Mouse (Mus musculus): ENCODE measurements around the gene Mllt6. TPM values are rescaled to one million over a fixed set of nuclear protein-coding genes. Genes with fewer than 3 reads are reported as not detected.
A peak's percentile ranks its signal among the peaks of the same experiment; 100 is the strongest.
"Not testable (repeated sequence)": the region's sequence is repeated elsewhere in the genome, so short reads cannot be mapped to it uniquely, and the experiment has no call there.

Gene Mllt6
- total RNA-seq, 2 experiments from 2014 or later, result 59.5 to 60.0 TPM

GRCm38 (mm10) chr11:97716021-97716420 lies 52.8 kb downstream of the Mllt6 start:
- no peak for DNase-seq

- no peak for DNase-seq
Observed at GRCm38 (mm10) chr11:97717369-97718280, 54.4 kb downstream of the Mllt6 start.

- DNase-seq, result peak in 1 of 2 experiments; percentile 54
Observed at GRCm38 (mm10) chr11:97718281-97718860, 55.2 kb downstream of the Mllt6 start.

DNA sequence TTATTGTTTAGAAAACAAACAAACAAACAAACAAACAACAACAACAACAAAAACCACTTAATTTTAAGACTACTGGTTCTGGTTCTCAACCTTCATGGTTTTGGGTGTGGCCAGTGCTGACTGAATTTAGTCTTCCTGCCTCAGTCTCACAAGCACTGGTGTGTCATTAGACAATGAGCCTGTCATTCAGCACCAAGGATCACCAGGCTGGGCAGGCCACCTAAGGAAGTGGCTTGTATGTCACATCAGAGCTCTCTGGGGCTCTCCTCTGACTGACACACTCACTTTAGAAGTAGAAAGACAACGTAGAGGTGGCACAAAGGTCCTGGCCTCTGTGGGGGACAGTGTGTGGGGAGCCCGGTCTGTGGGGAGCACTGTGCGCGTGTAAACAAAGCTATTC lies 55.8 kb downstream of the Mllt6 start:
- DNase-seq, result no peak

GRCm38 (mm10) chr11:97721338-97721737 lies 58.1 kb downstream of the Mllt6 start:
- no peak for DNase-seq

DNA sequence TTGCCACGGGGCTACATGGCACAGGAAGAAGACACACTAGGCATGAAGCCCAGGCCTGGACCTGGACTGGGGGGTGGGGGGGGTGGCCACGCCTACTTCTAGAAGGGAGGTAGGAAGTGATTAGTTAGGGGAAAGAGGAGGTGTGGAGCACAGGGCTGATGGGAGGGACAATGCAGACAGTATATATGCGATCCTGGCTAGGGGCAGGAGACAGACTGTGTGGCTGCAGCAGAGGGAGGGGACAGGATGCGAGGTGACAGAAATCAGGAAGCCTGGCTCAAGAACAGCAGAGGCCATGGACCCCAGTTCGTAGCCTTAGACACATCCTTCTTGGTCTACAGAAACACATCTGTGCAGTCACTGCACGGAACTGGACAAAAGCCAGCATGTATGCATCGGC lies 60.5 kb downstream of the Mllt6 start:
- DNase-seq, result no peak

- peak in 1 of 2 experiments; percentile 32 for DNase-seq
Observed at GRCm38 (mm10) chr11:97728311-97728710, 65.1 kb downstream of the Mllt6 start.

- no peak for DNase-seq
Observed at GRCm38 (mm10) chr11:97728730-97729129, 65.5 kb downstream of the Mllt6 start.

- no peak for DNase-seq
Observed at GRCm38 (mm10) chr11:97733689-97734088, 70.5 kb downstream of the Mllt6 start.

DNA sequence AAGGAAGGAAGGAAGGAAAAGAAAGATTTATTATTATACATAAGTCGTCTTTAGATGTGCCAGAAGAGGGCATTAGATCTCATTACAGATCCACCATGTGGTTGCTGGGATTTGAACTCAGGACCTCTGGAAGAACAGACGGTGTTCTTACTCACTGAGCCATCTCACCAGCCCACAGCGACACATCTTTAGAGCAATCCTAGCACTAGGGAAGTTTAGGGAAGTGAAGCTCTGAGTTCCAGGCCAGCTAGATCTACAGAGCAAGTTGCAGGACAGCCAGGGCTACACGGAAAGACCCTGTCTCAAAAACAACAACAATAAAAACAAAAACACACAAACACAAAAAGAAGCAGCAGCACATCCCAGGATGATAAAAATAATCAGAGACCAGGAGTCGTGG lies 71.6 kb downstream of the Mllt6 start:
- DNase-seq, result not testable (repeated sequence)

Small RNA genes lying within 50 kb of the gene (microRNA-seq; reads per million reads assigned to microRNA genes)
- gene Gm24158 (0 to 0.54 reads per million in 2 experiments), gene Mir6927 (0.54 to 0.76 reads per million in 2 experiments)

Other genes with a start within 250 kb of the Mllt6 start
- 10 to 100 TPM; 12.5 to 13.5 TPM for gene Arhgap23, start 247.9 kb upstream of the Mllt6 start, total RNA-seq (2021)
- gene 4933428G20Rik, start 163.1 kb upstream of the Mllt6 start, total RNA-seq (2021), result not detected
- under 1 TPM; 0.18 to 0.25 TPM for gene Srcin1, start 87.2 kb upstream of the Mllt6 start, total RNA-seq (2021)
- gene Epop, start 33.7 kb upstream of the Mllt6 start, total RNA-seq (2021), result 1 to 10 TPM in 1 of 2 experiments, under 1 TPM in 1; 0.84 to 1.1 TPM
- gene Cisd3, start 22.4 kb downstream of the Mllt6 start, total RNA-seq (2021), result 100 to 1,000 TPM; 134 to 145 TPM
- 1 to 10 TPM; 4.8 to 4.9 TPM for gene Pcgf2, start 37.1 kb downstream of the Mllt6 start, total RNA-seq (2021)
- 100 to 1,000 TPM; 135 to 150 TPM for gene Psmb3, start 40.0 kb downstream of the Mllt6 start, total RNA-seq (2021)
- 10 to 100 TPM; 23.7 to 24.1 TPM for gene Pip4k2b, start 81.3 kb downstream of the Mllt6 start, total RNA-seq (2021)
- gene Cwc25, start 103.1 kb downstream of the Mllt6 start, total RNA-seq (2021), result 1 to 10 TPM; 6.4 to 8.4 TPM
- gene 1700001P01Rik, start 112.5 kb downstream of the Mllt6 start, total RNA-seq (2021), result not detected
- 100 to 1,000 TPM; 505 to 584 TPM for gene Rpl23, start 119.0 kb downstream of the Mllt6 start, total RNA-seq (2021)
- 10 to 100 TPM; 34.9 to 36.6 TPM for gene Lasp1, start 135.6 kb downstream of the Mllt6 start, total RNA-seq (2021)
- gene B230217C12Rik, start 177.4 kb downstream of the Mllt6 start, total RNA-seq (2021), result under 1 TPM; 0.51 to 0.55 TPM
- gene Fbxo47, start 220.7 kb downstream of the Mllt6 start, total RNA-seq (2021), result under 1 TPM; 0.35 to 0.75 TPM